Mouse (Mus musculus) lung, embryonic 14.5 days (tissue): ENCODE measurements around the gene Grik4. TPM values are rescaled to one million over a fixed set of nuclear protein-coding genes. Genes with fewer than 3 reads are reported as not detected.

Experiments used
- ATAC-seq: fragments of 200-750 bp; cut with Nextera tagmentation; 2 replicates; pipeline ENCODE4 v1.8.0; 2017; ENCODE audit warnings: mild to moderate bottlenecking, moderate TSS enrichment, moderate library complexity; ENCODE audit not compliant: insufficient read depth
- DNase-seq: peaks from one replicate; pipeline ENCODE4 v3.0.0-alpha.2; 2015
- H3K27ac ChIP-seq: fragments of 300-500 bp; sonication (generic); 2 replicates; pipeline ENCODE4 v1.5.1; 2014; ENCODE audit warnings: low read depth, mild to moderate bottlenecking, moderate library complexity
- H3K27me3 ChIP-seq: fragments of 300-500 bp; sonication (generic); 2 replicates; pipeline ENCODE4 v1.6.1; 2014; ENCODE audit warnings: low read length, control low read depth; ENCODE audit not compliant: insufficient read depth
- H3K36me3 ChIP-seq: fragments of 300-500 bp; sonication (generic); 2 replicates; pipeline ENCODE4 v1.6.1; 2014; ENCODE audit warnings: control low read depth; ENCODE audit not compliant: insufficient read depth
- H3K4me1 ChIP-seq: fragments of 300-500 bp; sonication (generic); 2 replicates; pipeline ENCODE4 v1.6.1; 2014; ENCODE audit warnings: antibody characterized with exemption, control low read depth; ENCODE audit not compliant: insufficient read depth
- H3K4me2 ChIP-seq: fragments of 300-500 bp; sonication (generic); 2 replicates; pipeline ENCODE4 v1.6.1; 2014; ENCODE audit warnings: mild to moderate bottlenecking
- H3K4me3 ChIP-seq: fragments of 300-500 bp; sonication (generic); 2 replicates; pipeline ENCODE4 v1.5.1; 2014; ENCODE audit warnings: low read depth, low read length
- H3K9ac ChIP-seq: fragments of 300-500 bp; sonication (generic); 2 replicates; pipeline ENCODE4 v1.6.1; 2014
- H3K9me3 ChIP-seq: fragments of 300-500 bp; sonication (generic); 2 replicates; pipeline ENCODE4 v1.6.1; 2016; ENCODE audit warnings: low read depth, low read length, control low read depth
- CTCF ChIP-seq: IDR thresholded peaks from 2 replicates; pipeline ENCODE4 v1.5.1; 2016; ENCODE audit warnings: antibody characterized with exemption, low read depth
- WGBS: fragments of 180-500 bp; shearing (Covaris S2); extraction: QIAGEN DNeasy Blood & Tissue Kit; methylation state at CpG from one replicate; pipeline ENCODE4 v1.1.7; 2014; 5-methylcytosine and 5-hydroxymethylcytosine counted together
- polyA plus RNA-seq: library from polyadenylated mRNA; unstranded; fragments of >200 nt; fragmentation: Nextera tagmentation; extraction: Ambion mirVana; gene quantifications from 2 replicates; pipeline ENCODE4 v1.2.1, GENCODE M21; 2014

The Grik4 gene
- polyA plus RNA-seq, 1 experiment from 2014 or later: 2.2 TPM

DNA sequence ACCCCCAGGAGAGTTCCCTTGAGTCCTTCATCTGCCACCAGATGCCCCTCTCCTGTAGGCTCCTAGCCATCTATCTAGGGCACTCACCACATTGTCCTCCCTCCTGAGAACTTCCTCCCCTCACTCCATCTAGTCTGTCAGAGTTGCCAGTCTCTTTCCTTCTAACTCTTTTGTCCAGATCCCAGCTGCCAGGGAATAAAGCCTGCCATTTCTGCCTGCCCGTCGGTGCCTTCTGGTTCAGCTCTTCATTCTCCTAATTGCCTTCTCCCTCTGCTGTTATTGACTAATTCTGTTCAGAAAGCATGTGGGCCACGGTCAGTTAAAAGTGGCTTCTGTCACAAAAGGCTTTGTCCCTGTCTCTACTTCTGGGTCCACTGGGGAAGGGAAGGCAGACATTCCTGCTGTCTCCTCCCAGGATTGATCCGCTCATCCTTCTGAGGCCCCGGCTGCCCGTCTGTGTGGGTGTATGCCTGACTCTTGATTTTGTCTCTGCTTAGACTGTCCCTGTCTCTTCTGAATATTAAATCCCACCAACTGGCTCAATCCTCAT, 318.0 kb downstream of the Grik4 start:
- ATAC-seq (no peak), DNase-seq (no peak)
- H3K4me1 ChIP-seq: no peaks in the 10 kb centered on the region
- no peak overlapping the region for H3K27ac ChIP-seq
- H3K27me3 ChIP-seq: no peaks in the 10 kb centered on the region
- no peaks in the 10 kb centered on the region for H3K36me3 ChIP-seq
- H3K4me3 ChIP-seq: no peak overlapping the region
- WGBS: 65% methylated on average over 6 of the region's 6 CpGs
- no peak for TF ChIP-seq CTCF
- H3K9me3 ChIP-seq: no peaks in the 10 kb centered on the region
- H3K4me2 ChIP-seq: no peak overlapping the region
- no peak overlapping the region for H3K9ac ChIP-seq

DNA sequence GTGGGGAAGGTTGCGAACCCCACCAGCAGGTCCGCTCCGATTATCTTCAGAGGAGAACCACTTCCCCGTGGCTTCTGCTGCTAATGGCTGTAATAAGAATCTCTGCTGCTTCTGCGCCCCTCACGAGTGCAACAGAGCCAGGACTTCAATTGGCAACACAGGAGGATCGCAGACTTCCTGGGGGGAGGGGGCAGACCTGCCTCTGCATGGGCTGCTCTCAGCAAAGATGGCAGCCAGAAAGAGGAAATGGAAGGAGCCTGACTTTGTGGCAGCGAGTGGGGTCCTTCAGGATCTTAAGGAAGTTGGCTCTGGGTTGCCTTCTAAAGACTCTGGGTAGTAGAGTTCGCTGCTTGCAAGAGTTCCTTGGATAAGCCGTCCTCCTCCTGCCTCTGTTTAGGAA, 329.9 kb downstream of the Grik4 start:
- no peak overlapping the region for H3K4me2 ChIP-seq
- ATAC-seq (no peak), DNase-seq (peak; percentile 14)
- WGBS: 63% methylated on average over 10 of the region's 10 CpGs
- no peak overlapping the region for H3K4me3 ChIP-seq
- no peaks in the 10 kb centered on the region for H3K36me3 ChIP-seq
- TF ChIP-seq CTCF: no peak
- H3K27ac ChIP-seq: no peak overlapping the region
- H3K9ac ChIP-seq: no peak overlapping the region
- H3K4me1 ChIP-seq: peaks cover 5% of the 10 kb centered on the region; the same call in 1 of the 2 replicates
- H3K27me3 ChIP-seq: no peaks in the 10 kb centered on the region
- no peaks in the 10 kb centered on the region for H3K9me3 ChIP-seq

DNA sequence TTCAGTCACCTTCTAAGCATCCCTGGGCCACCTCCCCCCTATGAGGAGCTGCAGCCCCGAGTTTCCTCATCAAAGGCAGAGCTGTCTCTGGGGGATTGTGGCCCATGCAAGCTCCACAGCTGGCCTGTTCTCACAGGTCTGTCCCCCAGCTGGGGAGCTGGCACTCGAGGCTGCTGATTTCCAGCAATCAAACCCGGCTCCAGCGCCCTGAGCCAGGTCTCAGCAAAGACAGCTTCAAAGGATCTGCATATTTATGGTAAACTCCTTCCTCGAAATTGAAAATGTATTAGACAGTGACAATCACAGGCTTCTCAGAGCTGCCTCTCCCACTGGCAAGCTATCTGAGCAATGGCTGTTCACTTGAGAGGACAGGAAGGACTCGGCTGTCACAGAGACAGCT, 330.5 kb downstream of the Grik4 start:
- Histone ChIP-seq H3K36me3 (no peaks in the 10 kb centered on the region), H3K9me3 (no peaks in the 10 kb centered on the region), H3K4me3 (no peak overlapping the region), H3K27me3 (no peaks in the 10 kb centered on the region), H3K27ac (no peak overlapping the region), H3K4me2 (no peak overlapping the region), H3K4me1 (peaks cover 5% of the 10 kb centered on the region; the same call in 1 of the 2 replicates), H3K9ac (no peak overlapping the region)
- TF ChIP-seq CTCF: no peak
- 49% methylated on average over 6 of the region's 6 CpGs for WGBS
- no peak for DNase-seq
- no peak for ATAC-seq

DNA sequence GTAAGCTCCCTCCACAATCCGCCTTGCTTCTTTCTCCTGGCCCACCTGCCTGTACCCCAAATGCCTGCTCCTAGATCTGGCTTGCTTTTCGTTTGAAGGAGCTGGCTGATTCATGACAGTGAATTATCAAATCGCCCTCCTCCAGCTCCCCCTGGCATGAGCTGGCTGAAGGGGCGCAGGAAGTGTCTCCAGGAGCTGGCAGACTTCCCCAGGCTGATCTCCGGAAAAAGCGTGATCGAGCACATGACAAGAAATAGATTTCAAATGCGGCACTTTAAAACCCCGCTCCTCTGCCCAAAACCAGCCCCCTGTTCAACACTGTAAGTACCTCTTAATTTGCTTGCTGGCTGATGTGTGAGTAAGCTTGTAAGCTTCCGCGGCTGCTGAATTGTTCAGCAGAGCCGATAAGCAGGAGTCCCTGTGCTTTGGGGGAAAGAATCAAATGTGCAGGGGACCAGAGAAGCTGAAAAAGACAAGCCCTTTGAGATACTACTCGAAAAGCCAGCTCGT, 331.8 kb downstream of the Grik4 start:
- Histone ChIP-seq H3K27me3 (no peaks in the 10 kb centered on the region), H3K4me1 (peaks cover 5% of the 10 kb centered on the region; the same call in 1 of the 2 replicates), H3K4me3 (no peak overlapping the region), H3K36me3 (no peaks in the 10 kb centered on the region), H3K9me3 (no peaks in the 10 kb centered on the region), H3K9ac (no peak overlapping the region), H3K4me2 (no peak overlapping the region), H3K27ac (no peak overlapping the region)
- WGBS: 51% methylated on average over 14 of the region's 14 CpGs
- TF ChIP-seq CTCF: no peak
- DNase-seq (peak; percentile 6), ATAC-seq (no peak)

DNA sequence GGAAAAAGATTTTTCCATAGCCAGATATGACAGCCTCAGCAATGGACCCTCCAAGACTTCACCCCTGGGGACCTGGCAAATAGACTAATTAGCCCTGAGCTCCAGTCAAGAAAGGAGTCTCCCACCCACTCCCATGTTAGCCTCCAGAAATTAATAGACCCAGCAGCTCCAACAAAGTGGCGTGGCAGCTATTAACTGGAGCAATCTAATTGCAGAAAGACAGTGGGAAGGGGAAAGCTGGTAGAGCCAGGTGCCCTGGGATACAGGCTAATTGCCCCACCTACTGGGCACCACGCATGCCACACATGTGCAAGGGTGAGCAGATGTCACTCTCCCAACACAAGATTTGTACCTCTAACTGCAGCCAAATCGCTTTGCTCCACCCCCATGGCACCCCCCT, 342.8 kb downstream of the Grik4 start:
- Histone ChIP-seq H3K36me3 (no peaks in the 10 kb centered on the region), H3K9ac (no peak overlapping the region), H3K27ac (no peak overlapping the region), H3K4me2 (no peak overlapping the region), H3K4me3 (no peak overlapping the region), H3K4me1 (no peaks in the 10 kb centered on the region), H3K27me3 (no peaks in the 10 kb centered on the region), H3K9me3 (no peaks in the 10 kb centered on the region)
- TF ChIP-seq CTCF: peak; percentile 48
- ATAC-seq (no peak), DNase-seq (no peak)
- WGBS: 52% methylated on average over 3 of the region's 3 CpGs

DNA sequence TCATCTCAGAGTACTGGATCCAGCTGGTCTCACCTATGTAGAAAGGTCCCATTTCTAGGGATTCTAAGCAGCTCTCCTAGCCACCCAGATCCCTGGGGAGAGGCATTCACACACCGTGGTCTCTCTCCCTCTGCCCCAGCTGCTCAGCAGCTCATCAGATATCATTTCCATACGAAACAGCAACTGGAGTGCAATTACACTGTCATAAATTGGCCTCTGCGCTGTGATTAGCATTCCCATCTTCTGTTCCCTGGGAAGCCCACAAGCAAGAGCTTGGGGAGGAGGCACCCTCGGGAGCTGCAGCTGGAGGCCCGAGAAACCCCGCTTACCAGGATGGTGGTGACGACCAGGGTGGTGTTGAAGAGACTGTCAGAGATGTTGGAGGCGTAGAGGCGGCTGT, 346.8 kb downstream of the Grik4 start:
- Histone ChIP-seq H3K36me3 (no peaks in the 10 kb centered on the region), H3K9ac (no peak overlapping the region), H3K4me1 (no peaks in the 10 kb centered on the region), H3K4me2 (no peak overlapping the region), H3K9me3 (no peaks in the 10 kb centered on the region), H3K4me3 (no peak overlapping the region), H3K27ac (no peak overlapping the region), H3K27me3 (no peaks in the 10 kb centered on the region)
- TF ChIP-seq CTCF: no peak
- 72% methylated on average over 9 of the region's 9 CpGs for WGBS
- ATAC-seq: no peak
- DNase-seq: no peak

DNA sequence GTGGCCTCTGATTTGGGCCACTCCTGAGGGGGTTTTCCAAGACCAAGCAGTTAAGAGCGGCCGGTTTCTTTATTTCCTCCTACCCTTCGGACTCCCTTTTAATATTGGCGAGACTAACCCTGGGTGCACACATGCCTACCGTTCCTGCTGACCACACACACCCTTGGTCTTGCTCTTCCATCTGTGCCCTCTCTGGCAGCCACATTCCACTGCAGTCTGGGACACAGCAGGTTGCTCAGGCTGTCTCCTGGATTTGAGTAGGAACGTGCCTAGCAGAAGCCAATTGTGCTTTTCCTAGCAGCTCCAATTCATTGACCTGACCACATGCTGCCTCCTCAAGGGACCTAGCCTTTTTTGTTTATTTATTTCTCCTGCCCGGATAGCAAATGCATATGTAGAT, 365.8 kb downstream of the Grik4 start:
- Histone ChIP-seq H3K4me1 (no peaks in the 10 kb centered on the region), H3K27me3 (no peaks in the 10 kb centered on the region), H3K27ac (no peak overlapping the region), H3K4me3 (no peak overlapping the region), H3K4me2 (no peak overlapping the region), H3K9me3 (no peaks in the 10 kb centered on the region), H3K36me3 (no peaks in the 10 kb centered on the region), H3K9ac (no peak overlapping the region)
- TF ChIP-seq CTCF: no peak
- WGBS: 76% methylated on average over 7 of the region's 7 CpGs
- DNase-seq (no peak), ATAC-seq (no peak)
